Mouse (Mus musculus) midbrain, postnatal 0 days (tissue): ENCODE measurements around the gene Mrgprd. TPM values are rescaled to one million over a fixed set of nuclear protein-coding genes. Genes with fewer than 3 reads are reported as not detected.
A peak's percentile ranks its signal among the peaks of the same experiment; 100 is the strongest.

Experiments
- ATAC-seq: fragments of 200-750 bp; cut with Nextera tagmentation; 2 replicates; pipeline ENCODE4 v1.8.0; 2017; ENCODE audit warnings: moderate number of reproducible peaks, mild to moderate bottlenecking, moderate TSS enrichment, moderate library complexity; ENCODE audit not compliant: low FRiP score
- DNase-seq: peaks from one replicate; pipeline ENCODE4 v3.0.0-alpha.2; 2015; ENCODE audit warnings: low spot score
- H3K27ac ChIP-seq: fragments of 300-500 bp; sonication (generic); 2 replicates; pipeline ENCODE4 v1.5.1; 2014; ENCODE audit warnings: low read depth, mild to moderate bottlenecking, low read length, mixed read lengths
- H3K27me3 ChIP-seq: fragments of 300-500 bp; sonication (generic); 2 replicates; pipeline ENCODE4 v1.6.1; 2014; ENCODE audit warnings: low read length, control low read depth, mixed read lengths; ENCODE audit not compliant: insufficient read depth
- H3K36me3 ChIP-seq: fragments of 300-500 bp; sonication (generic); 2 replicates; pipeline ENCODE4 v1.6.1; 2014; ENCODE audit warnings: low read length, control low read depth, mixed read lengths; ENCODE audit not compliant: insufficient read depth
- H3K4me1 ChIP-seq: fragments of 300-500 bp; sonication (generic); 2 replicates; pipeline ENCODE4 v1.6.1; 2014; ENCODE audit warnings: mild to moderate bottlenecking, control low read depth, antibody characterized with exemption, low read length, mixed read lengths; ENCODE audit not compliant: insufficient read depth
- H3K4me2 ChIP-seq: fragments of 300-500 bp; sonication (generic); 2 replicates; pipeline ENCODE4 v1.6.1; 2014; ENCODE audit warnings: low read depth, mild to moderate bottlenecking, low read length, mixed read lengths; ENCODE audit not compliant: poor library complexity, severe bottlenecking
- H3K4me3 ChIP-seq: fragments of 300-500 bp; sonication (generic); 2 replicates; pipeline ENCODE4 v1.5.1; 2014; ENCODE audit warnings: low read depth, mild to moderate bottlenecking, low read length, moderate library complexity
- H3K9ac ChIP-seq: fragments of 300-500 bp; sonication (generic); replicated peaks from 2 replicates; pipeline ENCODE4 v1.6.1; 2014; ENCODE audit warnings: mild to moderate bottlenecking, low read length, moderate library complexity, mixed read lengths; ENCODE audit not compliant: poor library complexity, severe bottlenecking
- H3K9me3 ChIP-seq: fragments of 300-500 bp; sonication (generic); 2 replicates; pipeline ENCODE4 v1.6.1; 2016; ENCODE audit warnings: low read length, control low read depth
- CTCF ChIP-seq: IDR thresholded peaks from 2 replicates; pipeline ENCODE4 v1.5.1; 2016; ENCODE audit warnings: antibody characterized with exemption, mild to moderate bottlenecking
- WGBS: fragments of 180-500 bp; shearing (Covaris S2); extraction: QIAGEN DNeasy Blood & Tissue Kit; methylation state at CpG from one replicate; pipeline ENCODE4 v1.1.7; 2014; 5-methylcytosine and 5-hydroxymethylcytosine counted together
- polyA plus RNA-seq: library from polyadenylated mRNA; unstranded; fragments of >200 nt; fragmentation: Nextera tagmentation; extraction: Ambion mirVana; gene quantifications from 2 replicates; pipeline ENCODE4 v1.2.1, GENCODE M21; 2015
- total RNA-seq: library from RNA; depleted of rRNA; stranded (reverse); fragments of >200 nt; gene quantifications from 2 replicates; pipeline ENCODE4 v1.2.3, GENCODE M21; 2014

Mrgprd gene
- total and polyA plus RNA-seq, 2 experiments from 2014 or later: not detected

DNA sequence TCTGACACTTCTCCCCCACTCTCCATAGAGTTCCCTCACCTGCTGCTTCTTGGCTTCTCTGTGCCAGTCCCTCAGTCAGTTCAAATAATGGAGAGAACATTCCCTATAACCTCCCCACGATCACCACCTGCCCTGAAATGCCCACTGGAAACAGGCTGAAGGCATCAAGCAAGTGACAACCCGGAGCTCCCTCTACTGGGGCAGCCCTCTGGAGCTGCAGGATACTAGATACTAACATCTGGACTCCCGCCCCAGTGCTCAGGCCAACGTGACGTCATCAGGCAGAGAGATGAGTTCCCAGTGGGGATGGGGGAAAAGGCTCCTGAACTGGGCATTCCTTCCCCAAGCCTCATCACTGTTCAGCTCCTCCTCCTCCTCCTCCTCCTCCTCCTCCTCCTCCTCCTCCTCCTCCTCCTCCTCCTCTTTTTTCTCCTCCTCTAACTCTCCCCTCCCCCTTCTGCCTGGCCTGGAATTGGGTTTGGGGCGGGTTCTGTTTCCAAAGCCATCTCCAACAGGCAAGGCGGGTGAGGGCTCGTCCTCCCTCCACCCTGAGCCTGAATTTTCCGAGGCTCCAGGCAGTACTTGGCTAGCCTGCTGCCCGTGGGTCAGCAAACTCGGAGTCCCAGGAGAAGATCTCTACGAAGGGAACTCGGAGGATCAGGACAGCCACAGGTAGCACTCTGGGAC lies 14.2 kb upstream of the Mrgprd start, which contains the start of gene Mrgprf:
Gene Mrgprf, plus strand, starts transcription at position 508 of the 687 bp plus-strand sequence.
- Histone ChIP-seq H3K27me3 (no peaks in the 10 kb centered on the region), H3K4me2 (no peak within 1 kb of the TSS), H3K9me3 (no peaks in the 10 kb centered on the region), H3K9ac (no peak within 1 kb of the TSS), H3K4me3 (no peak within 1 kb of the TSS), H3K36me3 (no peaks in the 10 kb centered on the region), H3K27ac (no peak within 1 kb of the TSS), H3K4me1 (no peaks in the 10 kb centered on the region)
- DNase-seq (no peak), ATAC-seq (no peak)
- 39% methylated on average over 13 of the region's 13 CpGs for WGBS
- 0 out of 2 replicates have a peak, but pooled peaks have one; percentile 5 for TF ChIP-seq CTCF

DNA sequence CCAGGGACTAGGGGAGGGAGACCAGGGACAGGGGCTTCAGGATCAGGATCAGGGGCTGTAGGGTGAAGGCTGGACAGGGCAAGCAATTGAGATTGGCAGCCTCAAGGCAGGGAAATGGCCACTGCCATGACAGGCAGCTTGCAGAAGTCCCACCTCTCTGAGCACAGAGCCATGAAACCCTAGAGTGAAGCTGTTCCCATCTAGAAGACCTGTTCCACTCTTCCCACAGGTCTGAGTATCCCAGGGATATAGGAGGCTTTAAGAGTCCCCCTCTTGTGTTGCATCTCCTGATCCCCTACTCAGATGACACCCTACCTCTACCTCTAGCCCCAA lies 13.7 kb upstream of the Mrgprd start:
- Histone ChIP-seq H3K36me3 (no peaks in the 10 kb centered on the region), H3K4me2 (no peak overlapping the region), H3K4me3 (no peak overlapping the region), H3K27ac (no peak overlapping the region), H3K27me3 (no peaks in the 10 kb centered on the region), H3K9me3 (no peaks in the 10 kb centered on the region), H3K9ac (no peak overlapping the region), H3K4me1 (no peaks in the 10 kb centered on the region)
- TF ChIP-seq CTCF: no peak
- no peak for DNase-seq
- no peak for ATAC-seq

DNA sequence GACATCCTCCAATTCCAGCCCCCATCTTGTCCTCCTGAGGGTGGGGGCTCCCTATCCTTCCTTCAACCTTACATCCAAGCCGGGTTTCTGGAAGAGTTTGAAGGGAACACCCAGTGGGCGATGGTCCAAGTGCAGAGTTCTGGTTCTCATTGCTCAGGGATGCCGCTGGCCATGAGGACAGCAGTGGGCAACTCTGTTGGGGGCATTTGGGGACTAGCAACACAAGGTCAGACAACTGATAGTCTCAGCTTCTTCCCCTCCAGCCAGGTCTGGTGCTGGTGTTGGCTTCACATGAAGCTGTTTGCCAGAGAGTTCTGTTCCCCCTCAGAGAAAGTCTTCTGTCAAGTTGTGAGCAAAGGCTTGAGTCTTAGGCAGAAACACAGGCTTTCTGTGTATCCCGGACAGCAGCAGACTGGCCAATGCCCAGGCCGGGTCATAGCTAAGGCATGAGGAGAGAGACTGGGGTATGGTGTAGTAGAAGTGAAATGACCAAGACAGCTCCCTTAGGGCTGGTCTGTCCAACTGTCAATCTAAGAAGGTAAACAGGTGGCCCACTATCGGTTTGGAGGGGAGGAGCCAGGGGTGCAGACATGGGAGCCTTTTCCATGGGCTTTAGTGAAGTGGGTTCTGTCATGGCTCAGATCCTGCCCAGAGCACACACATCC lies 13.2 kb upstream of the Mrgprd start:
- H3K27me3 ChIP-seq: no peaks in the 10 kb centered on the region
- H3K4me3 ChIP-seq: no peak overlapping the region
- no peak overlapping the region for H3K4me2 ChIP-seq
- no peaks in the 10 kb centered on the region for H3K4me1 ChIP-seq
- H3K27ac ChIP-seq: no peak overlapping the region
- no peak for ATAC-seq
- H3K9ac ChIP-seq: no peak overlapping the region
- DNase-seq: no peak
- WGBS: 91% methylated on average over 6 of the region's 6 CpGs
- no peak for TF ChIP-seq CTCF
- H3K9me3 ChIP-seq: no peaks in the 10 kb centered on the region
- H3K36me3 ChIP-seq: no peaks in the 10 kb centered on the region

DNA sequence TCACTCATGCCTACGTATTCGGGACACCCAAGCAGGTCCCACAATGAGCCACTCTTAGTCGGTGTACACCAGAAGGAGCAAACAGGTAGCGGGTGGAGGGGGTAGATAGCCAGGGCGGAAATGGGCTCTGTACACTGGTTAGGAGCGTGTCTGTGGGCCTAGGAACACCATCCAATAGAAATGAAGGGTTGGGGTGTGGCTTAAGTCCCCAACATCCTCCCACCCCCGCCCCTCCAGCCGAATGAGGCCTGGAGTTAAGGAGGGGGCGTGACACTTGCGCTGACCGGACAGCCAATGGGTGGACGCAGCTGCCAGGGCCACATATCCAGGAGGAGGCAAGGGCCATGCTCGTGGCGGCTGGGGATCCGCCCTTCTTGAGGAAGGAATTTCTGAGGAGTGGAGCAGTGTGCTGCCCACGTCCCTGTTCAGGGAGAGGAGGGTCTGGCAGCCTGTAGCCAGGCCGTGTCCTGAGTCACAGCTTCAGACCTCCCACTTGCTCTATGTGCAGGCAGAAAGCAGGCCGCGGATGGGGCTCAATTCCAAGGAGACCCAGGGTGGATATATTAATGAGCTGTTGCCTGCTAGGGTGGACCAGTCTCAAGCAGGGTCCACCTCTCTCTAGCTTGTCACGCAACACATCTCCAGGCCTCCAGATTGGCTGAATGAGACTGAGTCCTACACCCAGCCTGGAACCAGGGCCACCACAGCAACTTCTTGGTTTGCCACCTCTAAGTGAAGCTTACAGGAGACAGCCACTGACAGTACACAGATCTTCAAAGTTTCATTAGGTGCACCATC lies 11.9 kb upstream of the Mrgprd start:
- peak overlapping the region; percentile 38 for H3K4me2 ChIP-seq
- H3K27ac ChIP-seq: no peak overlapping the region
- H3K4me1 ChIP-seq: no peaks in the 10 kb centered on the region
- H3K9me3 ChIP-seq: no peaks in the 10 kb centered on the region
- H3K36me3 ChIP-seq: no peaks in the 10 kb centered on the region
- no peak overlapping the region for H3K9ac ChIP-seq
- no peak for TF ChIP-seq CTCF
- H3K27me3 ChIP-seq: no peaks in the 10 kb centered on the region
- DNase-seq (peak; percentile 57), ATAC-seq (peak; percentile 63)
- H3K4me3 ChIP-seq: 0 out of 2 replicates have a peak overlapping the region, but pooled peaks have one; percentile 1
- WGBS: 8% methylated on average over 20 of the region's 20 CpGs

DNA sequence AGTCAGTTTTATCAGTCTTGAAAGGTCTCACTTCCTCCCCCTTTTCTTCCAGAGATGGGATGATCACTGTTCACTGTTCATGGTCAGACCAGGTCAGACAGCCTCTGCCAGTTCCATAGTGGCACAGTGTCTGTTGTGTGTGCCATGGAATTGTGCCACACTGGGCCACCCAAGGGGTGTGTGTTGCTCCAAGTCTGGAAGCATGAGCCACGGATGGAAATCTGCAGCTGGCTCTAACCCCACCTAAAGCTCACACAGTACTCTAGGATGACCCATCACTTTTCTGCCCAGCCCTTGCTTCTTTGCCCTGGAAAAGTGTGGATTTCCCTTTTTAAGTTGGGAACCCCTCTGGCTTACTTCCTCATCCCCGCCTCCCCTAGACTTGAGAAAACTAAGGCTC lies 10.5 kb upstream of the Mrgprd start:
- DNase-seq (no peak), ATAC-seq (no peak)
- H3K27me3 ChIP-seq: no peaks in the 10 kb centered on the region
- no peak overlapping the region for H3K9ac ChIP-seq
- WGBS: 81% methylated on average over 2 of the region's 2 CpGs
- no peak overlapping the region for H3K4me3 ChIP-seq
- no peaks in the 10 kb centered on the region for H3K4me1 ChIP-seq
- no peak overlapping the region for H3K4me2 ChIP-seq
- TF ChIP-seq CTCF: no peak
- no peaks in the 10 kb centered on the region for H3K36me3 ChIP-seq
- no peaks in the 10 kb centered on the region for H3K9me3 ChIP-seq
- H3K27ac ChIP-seq: no peak overlapping the region

DNA sequence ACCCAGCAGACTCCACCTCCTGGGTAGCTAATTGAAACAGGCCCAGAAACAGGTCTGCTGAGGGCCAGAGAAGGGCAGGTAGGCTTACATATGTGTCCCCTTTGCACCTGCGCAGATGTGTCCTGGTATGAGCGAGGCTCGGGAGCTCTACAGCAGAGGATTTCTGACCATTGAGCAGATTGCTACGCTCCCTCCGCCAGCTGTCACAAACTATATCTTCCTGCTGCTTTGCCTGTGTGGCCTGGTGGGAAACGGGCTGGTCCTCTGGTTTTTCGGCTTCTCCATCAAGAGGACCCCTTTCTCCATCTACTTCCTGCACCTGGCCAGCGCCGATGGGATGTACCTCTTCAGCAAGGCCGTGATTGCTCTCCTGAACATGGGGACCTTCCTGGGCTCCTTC lies 7.0 kb upstream of the Mrgprd start:
- H3K9ac ChIP-seq: no peak overlapping the region
- H3K36me3 ChIP-seq: no peaks in the 10 kb centered on the region
- TF ChIP-seq CTCF: no peak
- H3K27ac ChIP-seq: no peak overlapping the region
- H3K27me3 ChIP-seq: no peaks in the 10 kb centered on the region
- 91% methylated on average over 10 of the region's 10 CpGs for WGBS
- no peaks in the 10 kb centered on the region for H3K4me1 ChIP-seq
- H3K4me3 ChIP-seq: no peak overlapping the region
- H3K9me3 ChIP-seq: no peaks in the 10 kb centered on the region
- DNase-seq (no peak), ATAC-seq (no peak)
- no peak overlapping the region for H3K4me2 ChIP-seq
